Mouse (Mus musculus): ENCODE measurements around the gene Fhod1. TPM values are rescaled to one million over a fixed set of nuclear protein-coding genes. Genes with fewer than 3 reads are reported as not detected.
"Not testable (repeated sequence)": the region's sequence is repeated elsewhere in the genome, so short reads cannot be mapped to it uniquely, and the experiment has no call there.

Fhod1 gene
- polyA plus RNA-seq, 1 experiment from 2014 or later, result 0.53 TPM

DNA sequence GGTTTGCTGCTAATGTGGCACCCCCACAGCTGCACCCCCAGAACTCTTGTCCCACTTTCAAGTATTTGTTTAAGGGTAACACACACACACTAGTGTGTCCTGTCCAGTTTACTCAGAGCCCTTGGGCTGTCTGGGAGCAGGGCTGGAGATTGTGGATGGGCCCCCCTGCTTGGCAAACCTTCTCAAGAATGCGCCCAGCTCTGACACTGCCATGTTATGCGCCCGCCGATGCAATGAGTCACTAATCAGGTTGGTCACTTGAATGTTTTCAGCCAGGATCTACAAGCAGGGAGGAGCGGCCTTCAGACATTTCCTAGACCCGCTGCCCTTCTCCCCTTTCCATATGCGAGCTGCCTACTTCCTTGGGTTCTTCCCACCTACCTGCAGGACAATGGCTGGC, 55.3 kb downstream of the Fhod1 start:
- H3K4me1 ChIP-seq (replicated peaks), result peaks cover 55% of the 10 kb centered on the region
- H3K27me3 ChIP-seq, result peaks cover 34% of the 10 kb centered on the region

DNA sequence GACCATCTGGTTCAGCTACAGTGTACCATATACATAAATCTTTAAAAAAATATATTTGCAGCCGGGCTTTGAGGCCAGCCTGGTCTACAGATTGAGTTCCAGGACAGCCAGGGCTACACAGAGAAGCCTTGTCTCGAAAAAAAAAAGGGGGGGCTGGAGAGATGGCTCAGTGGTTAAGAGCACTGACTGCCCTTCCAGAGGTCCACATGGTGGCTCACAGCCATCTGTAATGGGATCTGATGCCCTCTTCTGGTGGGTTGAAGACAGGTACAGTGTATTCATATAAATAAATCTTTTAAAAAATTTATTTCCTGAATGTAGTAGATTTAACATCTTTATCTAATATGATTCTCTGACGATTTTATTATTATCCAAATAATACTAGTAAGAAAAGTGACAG, 56.0 kb downstream of the Fhod1 start:
- ATAC-seq (ENCODE audit: insufficient read depth); H3K4me3 ChIP-seq (replicated peaks); H3K27ac ChIP-seq (replicated peaks); H3K9me3 ChIP-seq (replicated peaks); H3K36me3 ChIP-seq (replicated peaks); H3K9ac ChIP-seq; H3K4me2 ChIP-seq: not testable (repeated sequence)
- H3K27me3 ChIP-seq, result peaks cover 38% of the 10 kb centered on the region
- peaks cover 50% of the 10 kb centered on the region for H3K4me1 ChIP-seq (replicated peaks)
- 47% methylated on average over 3 of the region's 3 CpGs for WGBS (ENCODE audit: insufficient replicate concordance)

More for the DNA sequence above, 55.3 kb downstream of the Fhod1 start:
- Histone ChIP-seq H3K9ac (no peak overlapping the region), H3K4me2 (no peak overlapping the region), H3K9me3 (replicated peaks) (no peaks in the 10 kb centered on the region), H3K36me3 (replicated peaks) (no peaks in the 10 kb centered on the region), H3K27ac (replicated peaks) (no peak overlapping the region), H3K4me3 (replicated peaks) (no peak overlapping the region)
- WGBS (ENCODE audit: insufficient replicate concordance), result 67% methylated on average over 7 of the region's 7 CpGs
- ATAC-seq (ENCODE audit: insufficient read depth), result no peak

DNA sequence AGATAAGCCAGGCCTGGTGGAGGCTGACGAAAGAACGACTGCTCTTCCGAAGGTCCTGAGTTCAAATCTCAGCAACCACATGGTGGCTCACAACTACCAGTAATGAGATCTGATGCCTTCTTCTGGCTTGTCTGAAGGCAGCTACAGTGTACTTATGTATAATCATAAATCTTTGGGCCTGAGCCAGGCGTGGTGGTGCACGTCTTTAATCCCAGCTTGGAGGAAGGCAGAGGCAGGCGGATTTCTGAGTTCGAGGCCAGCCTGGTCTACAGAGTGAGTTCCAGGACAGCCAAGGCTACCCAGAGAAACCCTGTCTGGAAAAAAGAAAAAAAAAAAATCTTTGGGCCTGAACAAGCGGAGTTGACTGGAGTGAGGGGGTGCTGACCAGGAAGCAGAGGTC, 56.4 kb downstream of the Fhod1 start:
- not testable (repeated sequence) for ATAC-seq (ENCODE audit: insufficient read depth); H3K36me3 ChIP-seq (replicated peaks); H3K9ac ChIP-seq; H3K4me2 ChIP-seq; H3K9me3 ChIP-seq (replicated peaks); H3K27ac ChIP-seq (replicated peaks); H3K4me3 ChIP-seq (replicated peaks)
- WGBS (ENCODE audit: insufficient replicate concordance), result 71% methylated on average over 8 of the region's 8 CpGs
- Histone ChIP-seq H3K4me1 (replicated peaks) (peaks cover 46% of the 10 kb centered on the region), H3K27me3 (peaks cover 42% of the 10 kb centered on the region)

DNA sequence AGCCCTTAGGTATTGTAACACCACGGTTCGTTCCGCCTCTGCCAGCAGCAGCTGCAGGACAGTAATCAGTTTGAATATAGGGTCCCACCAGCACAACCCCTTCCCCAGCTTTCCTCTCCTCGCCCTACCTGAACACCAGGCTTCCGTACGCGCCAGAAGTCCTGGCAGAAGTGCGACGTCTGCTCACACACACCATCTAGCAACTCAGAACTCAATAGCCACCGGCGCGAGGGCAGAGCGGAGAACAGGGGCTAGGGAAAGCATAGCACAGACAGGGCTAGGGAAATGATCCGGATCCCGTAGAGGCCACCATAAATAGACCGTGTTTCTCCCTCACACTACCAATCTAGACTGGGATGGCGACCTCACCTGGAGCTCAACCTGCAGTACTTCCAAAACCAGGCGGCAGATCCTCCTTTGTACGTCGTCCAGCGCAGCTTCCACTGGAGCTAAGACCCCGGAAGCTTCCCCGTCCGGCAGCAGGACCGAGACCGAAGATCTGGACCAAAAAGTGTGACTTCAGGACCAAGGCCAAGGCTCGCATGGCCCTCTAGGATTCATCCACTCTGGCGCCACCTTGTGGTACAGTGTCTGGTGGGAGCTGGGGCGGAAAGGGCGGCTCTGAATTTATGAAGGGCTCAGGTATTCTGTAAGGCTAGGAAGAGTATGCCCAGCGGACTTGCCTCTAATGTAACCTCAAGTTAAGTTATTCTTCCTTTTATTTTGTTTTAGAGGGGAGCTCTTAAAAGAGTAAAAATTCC, 57.0 kb downstream of the Fhod1 start:
- ATAC-seq (ENCODE audit: insufficient read depth), result no peak
- Histone ChIP-seq H3K4me2 (peak overlapping the region; percentile 82), H3K4me3 (replicated peaks) (no peak overlapping the region), H3K36me3 (replicated peaks) (no peaks in the 10 kb centered on the region), H3K27ac (replicated peaks) (no peak overlapping the region), H3K4me1 (replicated peaks) (peaks cover 39% of the 10 kb centered on the region), H3K9me3 (replicated peaks) (no peaks in the 10 kb centered on the region), H3K9ac (no peak overlapping the region), H3K27me3 (peaks cover 48% of the 10 kb centered on the region)
- 15% methylated on average over 31 of the region's 31 CpGs for WGBS (ENCODE audit: insufficient replicate concordance)

DNA sequence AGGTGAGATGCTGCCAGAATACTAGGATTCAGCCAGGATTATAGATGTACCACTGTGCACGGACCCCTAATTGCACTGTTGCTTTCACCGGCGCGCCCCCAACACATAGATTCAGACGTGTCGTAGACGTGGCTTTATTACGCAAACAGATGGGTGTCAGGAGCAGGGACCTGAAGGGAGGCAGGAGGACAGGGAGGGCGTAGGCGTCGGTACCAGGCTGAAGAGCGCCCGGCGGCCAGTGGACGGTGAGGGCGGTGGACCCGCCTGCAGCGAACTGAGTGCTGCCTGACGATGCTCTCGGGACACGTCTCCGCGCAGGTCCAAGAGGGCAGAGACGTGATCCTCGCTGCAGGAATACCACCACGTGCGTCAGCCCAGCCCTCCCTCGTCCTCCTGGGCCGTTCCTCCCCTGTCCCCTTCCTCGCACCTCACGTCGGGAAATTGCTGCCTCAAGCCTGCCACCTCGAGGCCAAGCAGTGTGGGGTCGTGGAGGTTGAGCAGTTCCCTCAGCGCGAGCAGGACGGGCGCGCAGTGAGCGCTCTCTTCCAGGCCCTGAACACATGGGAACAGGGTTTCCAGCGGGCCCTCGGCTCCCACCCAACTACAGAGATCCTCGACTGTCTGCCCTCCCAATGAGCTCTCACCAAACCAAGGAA, 57.8 kb downstream of the Fhod1 start, which contains the start of gene 4931428F04Rik:
Gene 4931428F04Rik (minus strand): TSS at position 60 of the 656 bp plus-strand sequence.
- H3K4me1 ChIP-seq (replicated peaks), result peaks cover 33% of the 10 kb centered on the region
- no peaks in the 10 kb centered on the region for H3K9me3 ChIP-seq (replicated peaks)
- H3K4me2 ChIP-seq, result peak within 1 kb of the TSS; percentile 82
- 4% methylated on average over 43 of the region's 43 CpGs for WGBS (ENCODE audit: insufficient replicate concordance)
- H3K36me3 ChIP-seq (replicated peaks), result no peaks in the 10 kb centered on the region
- H3K27me3 ChIP-seq, result peaks cover 53% of the 10 kb centered on the region
- no peak within 1 kb of the TSS; the same call in 1 of the 2 replicates for H3K27ac ChIP-seq (replicated peaks)
- peak within 1 kb of the TSS; percentile 7; the same call in 1 of the 2 replicates for H3K9ac ChIP-seq
- H3K4me3 ChIP-seq (replicated peaks), result peak within 1 kb of the TSS; percentile 54
- ATAC-seq (ENCODE audit: insufficient read depth), result peak; percentile 8

DNA sequence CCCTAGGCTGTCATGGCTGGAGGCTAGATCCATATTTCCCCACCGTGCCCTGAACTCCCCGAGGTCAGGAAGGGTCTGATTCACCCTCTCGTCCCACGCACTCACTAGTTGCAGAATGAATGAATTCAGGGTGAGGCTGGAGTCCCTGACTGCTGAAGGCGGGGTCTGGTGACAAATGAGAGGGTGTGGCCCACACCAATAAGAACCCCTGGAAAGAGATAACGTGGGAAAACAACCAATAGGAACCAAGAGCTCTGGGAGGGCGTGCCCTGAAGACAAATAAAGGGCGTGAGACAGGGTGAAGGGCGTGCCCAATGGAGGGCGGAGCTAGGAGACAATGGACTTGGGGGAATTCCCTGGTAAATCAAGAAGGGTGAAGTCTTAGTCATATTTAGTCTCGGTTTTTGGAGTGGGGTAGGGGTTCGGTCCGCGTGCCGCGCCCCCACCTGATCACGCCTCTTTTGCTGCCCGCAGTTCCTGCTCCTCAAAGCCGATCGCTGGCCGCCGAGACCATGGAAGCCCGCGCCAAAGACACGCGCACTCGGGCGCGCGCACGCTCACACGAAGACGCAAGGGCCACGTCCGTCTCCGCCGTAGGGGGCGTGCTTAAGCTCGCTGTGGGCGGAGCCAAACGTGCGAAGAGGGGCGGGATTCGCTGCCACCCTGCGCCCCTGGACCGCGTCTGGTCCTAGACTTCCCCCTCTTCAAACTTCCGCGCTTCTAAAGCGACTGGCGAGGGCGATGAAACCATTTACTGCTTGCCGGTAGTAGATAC, 58.6 kb downstream of the Fhod1 start:
- under 1% methylated on average over 53 of the region's 53 CpGs for WGBS (ENCODE audit: insufficient replicate concordance)
- H3K4me2 ChIP-seq, result peak overlapping the region; percentile 82
- peaks cover 33% of the 10 kb centered on the region for H3K4me1 ChIP-seq (replicated peaks)
- no peak overlapping the region; the same call in 1 of the 2 replicates for H3K27ac ChIP-seq (replicated peaks)
- peaks cover 57% of the 10 kb centered on the region for H3K27me3 ChIP-seq
- peak overlapping the region; percentile 7; the same call in 1 of the 2 replicates for H3K9ac ChIP-seq
- H3K4me3 ChIP-seq (replicated peaks), result peak overlapping the region; percentile 54
- H3K9me3 ChIP-seq (replicated peaks), result no peaks in the 10 kb centered on the region
- no peaks in the 10 kb centered on the region for H3K36me3 ChIP-seq (replicated peaks)
- peak; percentile 79 for ATAC-seq (ENCODE audit: insufficient read depth)

DNA sequence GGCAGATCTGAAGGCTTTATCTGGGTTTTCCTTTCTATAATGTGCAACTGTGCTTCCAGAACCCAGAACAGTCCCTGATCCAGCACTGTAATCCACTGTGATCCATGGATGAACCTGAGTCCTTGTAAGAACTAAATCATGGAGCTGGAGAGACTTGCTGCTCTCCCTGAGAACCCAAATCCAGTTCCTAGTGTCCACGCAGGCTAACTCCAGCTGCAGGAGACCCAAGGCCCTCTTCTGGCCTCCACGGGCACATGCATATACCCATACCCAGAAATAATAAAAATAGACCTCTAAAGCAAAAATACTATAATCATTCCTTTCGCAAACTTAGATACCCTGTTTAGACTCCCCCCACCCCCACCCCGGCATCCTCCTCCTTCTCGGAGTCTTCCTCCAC, 59.5 kb downstream of the Fhod1 start:
- Histone ChIP-seq H3K27ac (replicated peaks) (no peak overlapping the region), H3K4me1 (replicated peaks) (peaks cover 35% of the 10 kb centered on the region), H3K9me3 (replicated peaks) (no peaks in the 10 kb centered on the region), H3K27me3 (peaks cover 64% of the 10 kb centered on the region), H3K36me3 (replicated peaks) (no peaks in the 10 kb centered on the region), H3K4me2 (no peak overlapping the region), H3K9ac (no peak overlapping the region), H3K4me3 (replicated peaks) (no peak overlapping the region)
- WGBS (ENCODE audit: insufficient replicate concordance), result 81% methylated on average over 5 of the region's 5 CpGs
- ATAC-seq (ENCODE audit: insufficient read depth), result no peak

DNA sequence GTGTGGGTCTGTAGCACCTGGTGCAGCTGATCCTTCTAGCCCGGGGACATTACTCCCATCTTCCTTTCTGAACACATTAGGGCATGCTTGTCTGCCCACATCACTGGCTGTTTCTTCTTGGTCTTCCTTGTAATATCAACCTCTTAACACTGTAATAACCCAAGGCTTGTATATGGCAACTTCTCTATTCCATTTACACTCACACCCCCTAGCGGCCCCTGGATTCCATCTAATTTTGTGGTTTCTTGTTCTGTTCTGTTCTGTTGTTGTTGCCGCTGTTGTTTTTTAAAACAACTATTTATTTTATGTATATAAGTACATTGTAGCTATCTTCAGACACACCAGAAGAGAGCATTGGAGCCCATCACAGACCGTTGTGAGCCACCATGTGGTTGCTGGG, 60.8 kb downstream of the Fhod1 start:
- WGBS (ENCODE audit: insufficient replicate concordance), result 73% methylated on average over 4 of the region's 4 CpGs

DNA sequence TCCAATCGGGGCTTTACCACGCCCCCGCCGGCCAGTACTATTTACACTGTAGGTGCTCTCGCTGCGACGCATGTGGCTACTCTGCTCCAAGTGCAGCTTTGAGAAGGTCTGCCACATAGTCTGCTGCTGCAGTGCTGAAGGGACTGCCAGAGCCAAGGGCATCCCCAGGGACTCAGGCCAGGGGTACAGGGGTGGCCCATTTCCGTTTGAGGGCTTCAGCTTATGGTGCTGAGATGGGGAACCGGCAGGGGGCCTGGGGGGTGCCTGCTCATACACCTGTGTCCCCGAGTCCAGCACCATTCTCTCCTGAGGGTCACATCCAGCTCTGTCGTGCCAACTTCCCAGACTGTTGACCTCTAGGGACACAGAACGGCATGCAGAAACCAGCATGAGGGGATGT, 62.2 kb downstream of the Fhod1 start:
- no peak for ATAC-seq (ENCODE audit: insufficient read depth)
- Histone ChIP-seq H3K4me2 (no peak overlapping the region), H3K9ac (no peak overlapping the region), H3K36me3 (replicated peaks) (no peaks in the 10 kb centered on the region), H3K27me3 (peaks cover 85% of the 10 kb centered on the region), H3K27ac (replicated peaks) (no peak overlapping the region), H3K9me3 (replicated peaks) (no peaks in the 10 kb centered on the region), H3K4me1 (replicated peaks) (peaks cover 36% of the 10 kb centered on the region), H3K4me3 (replicated peaks) (no peak overlapping the region)
- 58% methylated on average over 12 of the region's 12 CpGs for WGBS (ENCODE audit: insufficient replicate concordance)

More for the DNA sequence above, 60.8 kb downstream of the Fhod1 start:
- H3K4me3 ChIP-seq (replicated peaks), result no peak overlapping the region
- peaks cover 44% of the 10 kb centered on the region for H3K4me1 ChIP-seq (replicated peaks)
- peaks cover 77% of the 10 kb centered on the region for H3K27me3 ChIP-seq
- H3K9me3 ChIP-seq (replicated peaks), result no peaks in the 10 kb centered on the region
- no peak for ATAC-seq (ENCODE audit: insufficient read depth)
- no peaks in the 10 kb centered on the region for H3K36me3 ChIP-seq (replicated peaks)
- H3K9ac ChIP-seq, result no peak overlapping the region
- H3K4me2 ChIP-seq, result no peak overlapping the region
- H3K27ac ChIP-seq (replicated peaks), result no peak overlapping the region

DNA sequence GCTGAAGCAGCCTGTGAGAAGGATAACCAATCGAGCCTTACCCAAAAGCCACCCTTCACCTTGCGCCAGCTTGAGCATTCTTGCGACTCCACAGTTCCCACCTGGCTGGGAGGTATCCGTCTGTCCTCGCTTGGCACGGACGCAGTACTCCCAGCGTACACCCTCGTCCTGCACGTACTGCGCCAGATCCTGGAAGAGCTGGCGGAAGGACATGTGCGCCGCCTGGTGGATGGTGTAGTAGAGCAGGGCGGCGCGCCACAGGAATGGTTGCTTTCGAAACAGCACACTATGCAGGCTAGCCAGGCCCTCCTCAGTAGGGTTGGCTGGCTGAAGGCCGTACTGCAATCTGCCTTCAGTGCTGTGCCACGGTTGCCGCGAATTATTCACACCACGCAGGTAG, 64.7 kb downstream of the Fhod1 start:
- Histone ChIP-seq H3K4me1 (replicated peaks) (peaks cover 25% of the 10 kb centered on the region), H3K27ac (replicated peaks) (no peak overlapping the region), H3K9ac (no peak overlapping the region), H3K4me2 (peak overlapping the region; percentile 42), H3K27me3 (peaks cover 89% of the 10 kb centered on the region), H3K4me3 (replicated peaks) (0 out of 2 replicates have a peak overlapping the region, but pooled peaks have one; percentile 3), H3K9me3 (replicated peaks) (no peaks in the 10 kb centered on the region), H3K36me3 (replicated peaks) (no peaks in the 10 kb centered on the region)
- peak; percentile 69 for ATAC-seq (ENCODE audit: insufficient read depth)
- 30% methylated on average over 23 of the region's 23 CpGs for WGBS (ENCODE audit: insufficient replicate concordance)

DNA sequence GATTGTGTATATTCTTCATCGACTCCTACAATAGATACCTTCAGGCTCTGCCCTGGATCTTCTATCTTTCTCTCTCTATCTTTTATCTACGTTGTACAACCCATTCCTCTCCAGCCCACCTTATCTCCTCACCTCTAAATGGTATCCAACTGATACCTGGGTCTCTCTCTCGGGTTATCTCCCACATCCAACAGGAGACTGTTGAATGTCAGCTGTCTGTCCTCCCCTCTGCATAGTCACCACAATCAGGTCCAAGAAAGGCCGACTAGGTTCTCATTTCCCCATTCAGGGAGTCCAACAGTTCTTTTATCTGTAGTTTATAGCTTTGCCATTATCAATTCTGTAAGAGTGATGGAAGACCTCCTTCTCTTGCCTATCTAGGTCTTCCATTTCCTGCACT, 65.5 kb downstream of the Fhod1 start:
- Histone ChIP-seq H3K9ac (no peak overlapping the region), H3K4me3 (replicated peaks) (no peak overlapping the region), H3K4me2 (no peak overlapping the region), H3K27me3 (peaks cover 94% of the 10 kb centered on the region), H3K4me1 (replicated peaks) (peaks cover 26% of the 10 kb centered on the region), H3K36me3 (replicated peaks) (no peaks in the 10 kb centered on the region), H3K9me3 (replicated peaks) (no peaks in the 10 kb centered on the region), H3K27ac (replicated peaks) (no peak overlapping the region)
- ATAC-seq (ENCODE audit: insufficient read depth), result no peak
- 32% methylated on average over 4 of the region's 4 CpGs for WGBS (ENCODE audit: insufficient replicate concordance)

All from liver, embryonic 15.5 days (tissue).